Mouse (Mus musculus): Measurements from ENCODE around the gene Snx29. TPM values are rescaled to one million over a fixed set of nuclear protein-coding genes. Genes with fewer than 3 reads are reported as not detected.
"Not testable (repeated sequence)": the region's sequence is repeated elsewhere in the genome, so short reads cannot be mapped to it uniquely, and the experiment has no call there.

Gene Snx29
- polyA plus RNA-seq, 1 experiment from 2014 or later: 19.2 TPM

DNA sequence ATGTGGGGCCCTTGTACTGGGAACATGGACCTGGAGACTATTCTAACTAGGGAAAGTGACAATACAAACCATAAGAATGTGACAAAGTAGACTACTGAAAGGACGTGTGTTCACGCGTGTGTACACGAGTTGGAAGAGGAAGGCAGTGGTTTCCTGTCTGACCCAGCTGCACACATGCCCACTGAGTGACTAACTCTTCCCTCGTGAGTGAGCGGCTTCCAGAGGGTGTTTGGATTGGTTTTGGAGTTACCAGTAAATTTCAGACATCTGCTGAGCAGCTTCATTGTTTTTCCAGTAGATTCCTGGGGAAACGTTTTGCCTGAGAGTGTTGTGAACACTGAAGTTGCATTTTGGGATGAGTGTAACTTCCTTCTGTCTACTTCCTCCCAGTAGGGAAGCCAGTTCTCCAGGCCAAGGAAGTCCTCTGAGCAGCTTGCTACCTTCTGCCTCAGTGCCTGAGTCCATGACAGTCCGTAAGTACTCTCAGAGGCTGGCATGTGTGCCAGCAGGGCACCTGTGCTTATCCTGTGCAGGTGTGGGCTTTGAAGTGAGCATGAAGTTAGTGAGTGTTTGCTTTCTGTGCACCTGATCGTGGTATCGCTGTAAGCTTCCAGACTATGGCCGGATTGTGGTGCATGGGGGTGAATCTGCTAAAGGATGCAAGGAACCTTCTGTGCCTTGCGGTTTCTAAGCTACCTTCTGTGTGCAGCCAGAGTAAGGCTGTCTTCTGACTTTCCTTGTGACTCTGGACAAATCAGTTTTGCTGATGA lies 97.8 kb downstream of the Snx29 start:
- no peaks in the 10 kb centered on the region for H3K4me1 ChIP-seq
- H3K9me3 ChIP-seq (replicated peaks): no peaks in the 10 kb centered on the region
- H3K27ac ChIP-seq: no peak overlapping the region
- H3K4me3 ChIP-seq: no peak overlapping the region
- ATAC-seq (ENCODE audit: low FRiP score): no peak
- H3K4me2 ChIP-seq (replicated peaks): no peak overlapping the region
- 86% methylated on average over 12 of the region's 12 CpGs for WGBS
- no peaks in the 10 kb centered on the region for H3K27me3 ChIP-seq
- no peak overlapping the region for H3K9ac ChIP-seq
- peaks cover 10% of the 10 kb centered on the region; the same call in 1 of the 2 replicates for H3K36me3 ChIP-seq

DNA sequence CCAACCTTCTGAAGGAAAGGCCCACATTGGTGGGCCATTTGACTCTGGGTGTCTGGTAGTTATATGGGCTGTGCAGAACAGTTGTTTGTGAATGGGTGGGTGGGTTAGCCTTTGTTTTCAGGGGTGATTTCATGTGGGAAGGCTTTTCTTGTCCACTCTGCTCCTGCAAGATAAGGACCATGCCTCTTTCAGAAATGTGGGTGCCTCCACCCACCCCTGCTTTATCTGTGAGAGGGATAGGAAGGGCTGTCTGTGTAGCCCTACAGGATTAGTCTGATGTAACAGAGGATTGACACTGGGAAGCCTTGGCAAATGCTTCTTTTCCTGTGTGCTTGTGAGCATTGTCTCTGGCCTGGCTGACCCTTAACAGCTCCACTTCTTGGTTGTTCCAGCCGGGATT lies 99.5 kb downstream of the Snx29 start:
- H3K27me3 ChIP-seq: no peaks in the 10 kb centered on the region
- H3K9ac ChIP-seq: no peak overlapping the region
- no peak overlapping the region for H3K4me2 ChIP-seq (replicated peaks)
- H3K4me1 ChIP-seq: no peaks in the 10 kb centered on the region
- no peak overlapping the region for H3K27ac ChIP-seq
- WGBS: 81% methylated on average over 1 of the region's 1 CpGs
- H3K9me3 ChIP-seq (replicated peaks): no peaks in the 10 kb centered on the region
- no peak overlapping the region for H3K4me3 ChIP-seq
- peaks cover 10% of the 10 kb centered on the region; the same call in 1 of the 2 replicates for H3K36me3 ChIP-seq
- ATAC-seq (ENCODE audit: low FRiP score): no peak

DNA sequence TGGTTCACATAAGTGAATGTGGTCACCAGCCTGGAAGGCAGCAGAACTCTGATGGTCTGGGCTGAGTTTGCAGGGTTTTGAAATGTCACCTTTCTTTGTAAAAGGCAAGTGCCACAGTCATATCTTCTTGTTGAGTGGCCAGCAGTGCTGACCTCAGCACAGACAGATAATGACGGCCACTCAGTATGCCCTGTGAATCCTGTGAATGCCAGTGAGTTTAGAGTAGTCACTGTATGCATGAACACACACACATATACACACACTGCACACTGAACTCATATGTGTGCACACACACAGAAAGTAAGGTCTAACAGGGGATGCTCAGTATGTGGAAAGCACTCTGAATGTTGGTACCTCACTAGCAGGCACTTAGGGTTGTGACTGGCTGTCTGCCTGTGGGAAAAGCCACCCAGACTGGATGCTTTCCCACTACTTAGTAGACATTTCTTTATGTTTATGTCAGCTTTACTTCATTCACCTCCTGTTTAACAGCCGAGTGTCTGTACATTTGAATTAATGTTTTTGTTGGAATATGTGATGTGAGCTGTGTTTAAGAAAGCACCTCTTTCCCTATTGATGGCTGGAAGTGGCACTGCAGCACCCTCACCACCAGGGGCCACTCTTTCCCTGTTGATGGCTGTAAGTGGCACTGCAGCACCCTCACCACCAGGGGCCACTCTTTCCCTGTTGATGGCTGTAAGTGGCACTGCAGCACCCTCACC lies 100.3 kb downstream of the Snx29 start:
- Histone ChIP-seq H3K9me3 (replicated peaks) (no peaks in the 10 kb centered on the region), H3K4me1 (no peaks in the 10 kb centered on the region), H3K4me2 (replicated peaks) (no peak overlapping the region), H3K27me3 (no peaks in the 10 kb centered on the region), H3K9ac (no peak overlapping the region), H3K36me3 (peaks cover 10% of the 10 kb centered on the region; the same call in 1 of the 2 replicates), H3K4me3 (no peak overlapping the region), H3K27ac (no peak overlapping the region)
- WGBS: 89% methylated on average over 2 of the region's 2 CpGs
- ATAC-seq (ENCODE audit: low FRiP score): no peak

DNA sequence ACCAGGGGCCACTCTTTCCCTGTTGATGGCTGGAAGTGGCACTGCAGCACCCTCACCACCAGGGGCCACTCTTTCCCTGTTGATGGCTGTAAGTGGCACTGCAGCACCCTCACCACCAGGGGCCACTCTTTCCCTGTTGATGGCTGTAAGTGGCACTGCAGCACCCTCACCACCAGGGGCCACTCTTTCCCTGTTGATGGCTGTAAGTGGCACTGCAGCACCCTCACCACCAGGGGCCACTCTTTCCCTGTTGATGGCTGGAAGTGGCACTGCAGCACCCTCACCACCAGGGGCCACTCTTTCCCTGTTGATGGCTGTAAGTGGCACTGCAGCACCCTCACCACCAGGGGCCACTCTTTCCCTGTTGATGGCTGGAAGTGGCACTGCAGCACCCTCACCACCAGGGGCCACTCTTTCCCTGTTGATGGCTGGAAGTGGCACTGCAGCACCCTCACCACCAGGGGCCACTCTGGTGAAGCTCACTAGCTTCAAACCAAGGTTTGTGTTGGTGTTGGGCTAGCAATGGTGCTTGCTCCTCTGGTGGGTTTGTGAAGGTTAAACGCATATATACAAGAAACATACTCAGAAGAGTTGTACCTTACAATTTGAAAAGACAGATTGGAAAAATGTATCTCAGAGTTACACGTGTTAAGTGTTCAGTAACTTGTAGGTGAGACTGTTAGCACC lies 101.0 kb downstream of the Snx29 start:
- not testable (repeated sequence) for H3K27ac ChIP-seq; H3K4me3 ChIP-seq; H3K9ac ChIP-seq; ATAC-seq (ENCODE audit: low FRiP score); H3K27me3 ChIP-seq; H3K4me1 ChIP-seq; H3K4me2 ChIP-seq (replicated peaks); H3K9me3 ChIP-seq (replicated peaks)
- peaks cover 10% of the 10 kb centered on the region; the same call in 1 of the 2 replicates for H3K36me3 ChIP-seq
- 98% methylated on average over 2 of the region's 2 CpGs for WGBS

DNA sequence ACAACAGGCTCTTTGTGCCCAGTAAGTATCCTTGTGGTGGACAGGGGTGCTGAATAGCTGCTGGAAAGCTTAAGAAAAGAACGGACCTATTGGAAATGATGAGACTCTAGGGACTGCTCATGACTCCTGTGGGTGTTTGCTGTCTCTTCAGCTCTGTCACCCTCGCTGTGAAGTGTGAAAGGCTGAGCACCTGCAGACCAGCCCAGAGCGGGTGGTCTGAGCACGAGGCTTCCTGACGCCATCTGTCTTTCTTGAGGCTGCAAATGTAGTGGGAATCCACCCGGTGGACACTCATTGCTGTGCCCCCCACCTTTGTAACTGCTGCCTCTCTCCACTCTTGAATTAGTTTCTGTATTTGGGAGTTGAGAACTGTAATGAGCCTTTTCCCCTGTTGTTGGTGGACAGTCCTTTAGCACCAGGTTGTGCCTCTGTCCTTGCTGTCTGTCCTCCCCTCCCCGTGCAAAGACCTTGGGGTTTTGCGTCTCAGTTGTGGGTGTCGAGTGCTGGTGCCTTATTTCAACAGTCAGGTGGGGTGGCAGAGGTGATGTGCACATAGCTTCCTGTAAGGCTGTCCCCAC lies 101.9 kb downstream of the Snx29 start:
- Histone ChIP-seq H3K9ac (no peak overlapping the region), H3K4me2 (replicated peaks) (no peak overlapping the region), H3K9me3 (replicated peaks) (no peaks in the 10 kb centered on the region), H3K27ac (no peak overlapping the region), H3K36me3 (peaks cover 7% of the 10 kb centered on the region; the same call in 1 of the 2 replicates), H3K27me3 (no peaks in the 10 kb centered on the region), H3K4me3 (no peak overlapping the region), H3K4me1 (no peaks in the 10 kb centered on the region; the same call in 1 of the 2 replicates)
- 89% methylated on average over 9 of the region's 9 CpGs for WGBS
- no peak for ATAC-seq (ENCODE audit: low FRiP score)

DNA sequence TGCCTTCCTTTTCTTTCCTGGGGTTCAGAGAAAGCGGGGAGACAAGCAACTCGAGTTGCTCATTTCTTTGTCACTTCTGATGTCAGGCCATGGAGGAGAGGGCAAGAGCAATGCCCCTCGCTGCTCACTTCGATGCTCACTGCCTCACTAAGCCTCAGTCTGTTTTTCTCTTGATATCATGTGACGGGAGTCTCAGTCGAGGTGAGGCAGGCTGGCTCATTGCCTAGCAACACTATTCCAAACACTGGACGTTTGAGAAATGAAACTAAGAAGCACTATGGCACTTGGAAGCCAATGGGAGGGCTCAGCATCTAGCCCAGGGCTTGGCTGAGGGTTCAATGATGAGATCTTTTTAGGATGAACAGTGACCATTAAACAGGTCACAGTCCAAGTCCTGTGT lies 102.6 kb downstream of the Snx29 start:
- Histone ChIP-seq H3K4me2 (replicated peaks) (no peak overlapping the region), H3K27ac (no peak overlapping the region), H3K4me3 (no peak overlapping the region), H3K4me1 (no peaks in the 10 kb centered on the region; the same call in 1 of the 2 replicates), H3K36me3 (peaks cover 7% of the 10 kb centered on the region; the same call in 1 of the 2 replicates), H3K27me3 (no peaks in the 10 kb centered on the region), H3K9ac (no peak overlapping the region), H3K9me3 (replicated peaks) (no peaks in the 10 kb centered on the region)
- 69% methylated on average over 7 of the region's 7 CpGs for WGBS
- ATAC-seq (ENCODE audit: low FRiP score): no peak

DNA sequence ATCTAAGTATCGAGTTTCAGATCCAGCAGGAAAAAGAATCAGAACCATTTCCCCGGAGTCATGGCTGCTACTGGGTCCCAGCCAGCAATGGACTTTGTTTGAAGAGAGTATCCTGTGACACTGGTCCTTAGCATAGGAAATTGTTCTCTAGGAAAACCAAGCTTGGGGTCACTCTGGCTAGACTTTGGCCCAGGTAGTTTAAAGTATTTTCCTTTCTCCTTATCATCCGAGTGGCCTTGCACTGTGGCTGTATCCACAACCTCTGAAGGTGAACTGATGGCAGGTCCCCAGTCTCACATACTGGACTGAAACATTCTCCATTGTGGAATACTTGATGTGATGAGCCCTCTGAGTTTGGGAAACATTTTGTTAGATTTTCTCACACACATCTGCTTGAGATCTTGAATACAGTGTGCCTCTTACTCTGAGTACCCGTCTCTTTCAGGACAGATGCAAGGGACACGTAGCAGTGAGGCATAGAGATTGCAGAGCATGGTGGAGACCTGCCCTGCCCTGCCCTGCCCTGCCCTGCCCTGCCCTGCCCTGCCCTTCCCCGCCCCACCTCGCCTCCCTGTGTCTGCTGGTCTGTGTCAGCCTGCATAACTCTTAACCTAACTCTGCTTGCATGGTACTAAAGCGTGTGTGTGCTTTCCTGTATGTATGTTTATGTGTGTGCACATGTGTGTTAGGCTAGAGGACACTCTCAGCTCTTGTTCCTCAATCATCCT lies 104.3 kb downstream of the Snx29 start:
- no peaks in the 10 kb centered on the region for H3K9me3 ChIP-seq (replicated peaks)
- no peak overlapping the region for H3K27ac ChIP-seq
- no peaks in the 10 kb centered on the region for H3K27me3 ChIP-seq
- H3K4me3 ChIP-seq: no peak overlapping the region
- ATAC-seq (ENCODE audit: low FRiP score): no peak
- peaks cover 7% of the 10 kb centered on the region; the same call in 1 of the 2 replicates for H3K36me3 ChIP-seq
- WGBS: 78% methylated on average over 8 of the region's 8 CpGs
- H3K4me2 ChIP-seq (replicated peaks): no peak overlapping the region
- no peak overlapping the region for H3K9ac ChIP-seq
- H3K4me1 ChIP-seq: no peaks in the 10 kb centered on the region; the same call in 1 of the 2 replicates

DNA sequence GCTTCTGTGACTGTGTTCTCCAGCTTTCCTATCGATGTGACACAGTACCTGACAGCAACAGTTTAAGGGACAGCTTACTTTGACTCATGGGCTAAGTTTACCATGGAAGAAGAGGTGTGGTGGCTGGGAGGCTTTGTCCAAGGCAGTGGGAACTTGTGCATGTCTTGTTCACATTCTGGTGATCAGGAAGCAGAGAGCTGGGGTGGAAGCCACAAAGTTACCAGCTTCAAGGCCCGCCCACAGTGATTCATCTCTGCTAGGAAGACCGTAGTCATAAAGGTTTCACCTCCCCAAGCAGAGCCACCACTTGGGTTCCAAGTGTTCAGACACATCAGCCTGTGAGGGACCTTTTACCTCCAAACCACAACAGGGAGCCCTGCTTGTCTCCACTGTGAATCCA lies 107.1 kb downstream of the Snx29 start:
- Histone ChIP-seq H3K36me3 (peaks cover 3% of the 10 kb centered on the region; the same call in 1 of the 2 replicates), H3K4me2 (replicated peaks) (no peak overlapping the region), H3K9me3 (replicated peaks) (no peaks in the 10 kb centered on the region), H3K4me3 (no peak overlapping the region), H3K27ac (no peak overlapping the region), H3K4me1 (no peaks in the 10 kb centered on the region; the same call in 1 of the 2 replicates), H3K9ac (no peak overlapping the region), H3K27me3 (no peaks in the 10 kb centered on the region)
- ATAC-seq (ENCODE audit: low FRiP score): no peak
- 92% methylated on average over 3 of the region's 3 CpGs for WGBS

DNA sequence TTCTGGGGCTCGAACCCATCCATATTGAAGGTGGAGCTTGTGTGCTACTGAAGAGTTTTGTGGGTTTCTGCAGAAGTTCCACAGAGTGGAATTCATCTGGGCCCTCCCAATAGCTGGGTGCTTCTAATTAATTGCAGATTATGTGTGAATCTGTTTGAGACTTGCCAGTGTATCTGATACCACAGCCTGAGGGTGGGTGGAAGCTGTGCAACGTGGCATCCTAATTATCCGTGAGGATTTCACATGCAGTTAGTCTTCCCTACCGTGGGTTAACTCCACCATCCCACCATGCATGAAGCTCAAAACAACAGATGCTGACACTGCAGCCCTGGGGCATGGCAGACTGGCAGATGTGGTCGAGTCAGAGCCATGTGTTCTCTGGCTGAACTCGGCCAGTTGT lies 107.8 kb downstream of the Snx29 start:
- ATAC-seq (ENCODE audit: low FRiP score): no peak
- H3K4me1 ChIP-seq: no peaks in the 10 kb centered on the region; the same call in 1 of the 2 replicates
- H3K27ac ChIP-seq: no peak overlapping the region
- H3K9ac ChIP-seq: no peak overlapping the region
- H3K36me3 ChIP-seq: peaks cover 3% of the 10 kb centered on the region; the same call in 1 of the 2 replicates
- 71% methylated on average over 6 of the region's 6 CpGs for WGBS
- no peaks in the 10 kb centered on the region for H3K9me3 ChIP-seq (replicated peaks)
- H3K27me3 ChIP-seq: no peaks in the 10 kb centered on the region
- H3K4me3 ChIP-seq: no peak overlapping the region
- no peak overlapping the region for H3K4me2 ChIP-seq (replicated peaks)

DNA sequence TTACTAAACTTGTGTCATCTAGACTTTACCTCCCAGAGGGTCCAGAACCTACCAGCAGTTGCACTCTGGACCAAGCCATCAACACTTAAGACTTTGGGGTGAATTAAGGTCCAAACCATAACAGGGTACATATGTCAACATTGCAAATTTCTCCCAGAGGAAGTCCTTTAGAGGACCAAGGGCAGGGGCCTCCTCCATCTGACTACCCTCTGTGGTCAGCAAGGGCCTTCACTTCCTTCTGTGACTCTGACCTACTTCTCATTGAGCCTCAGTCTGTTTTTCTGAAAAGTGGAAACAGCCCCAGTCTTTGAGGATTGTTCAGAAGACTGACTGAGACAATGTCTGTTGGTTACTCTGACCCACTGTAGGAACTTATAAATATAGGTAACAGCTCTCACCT lies 111.1 kb downstream of the Snx29 start:
- no peak for ATAC-seq (ENCODE audit: low FRiP score)
- Histone ChIP-seq H3K4me3 (no peak overlapping the region), H3K4me2 (replicated peaks) (no peak overlapping the region), H3K27ac (no peak overlapping the region), H3K36me3 (peaks cover 3% of the 10 kb centered on the region; the same call in 1 of the 2 replicates), H3K9ac (no peak overlapping the region), H3K27me3 (no peaks in the 10 kb centered on the region), H3K9me3 (replicated peaks) (no peaks in the 10 kb centered on the region), H3K4me1 (no peaks in the 10 kb centered on the region)

DNA sequence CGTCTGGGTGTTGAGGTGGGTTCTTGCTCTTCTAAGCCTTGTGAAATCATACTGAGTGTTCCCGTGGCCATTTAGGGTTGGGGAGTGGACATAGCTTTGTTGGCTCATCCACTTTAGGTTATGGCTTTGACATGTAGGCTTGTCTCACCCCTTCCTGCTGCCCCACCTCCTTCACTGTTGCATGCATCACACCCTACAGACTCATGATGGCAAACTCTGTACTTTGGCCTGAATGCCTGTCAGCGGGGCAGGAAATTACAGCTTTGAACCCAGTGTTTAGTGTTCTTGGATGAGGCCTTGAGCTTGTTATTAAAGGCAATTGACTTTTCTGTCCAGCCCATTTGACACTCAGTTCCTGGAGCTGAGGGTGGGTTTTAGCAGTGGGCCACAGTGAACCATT lies 114.9 kb downstream of the Snx29 start:
- no peak overlapping the region for H3K9ac ChIP-seq
- no peak overlapping the region for H3K4me3 ChIP-seq
- H3K27ac ChIP-seq: no peak overlapping the region
- no peaks in the 10 kb centered on the region for H3K27me3 ChIP-seq
- H3K4me2 ChIP-seq (replicated peaks): no peak overlapping the region
- ATAC-seq (ENCODE audit: low FRiP score): no peak
- 87% methylated on average over 3 of the region's 3 CpGs for WGBS
- H3K9me3 ChIP-seq (replicated peaks): no peaks in the 10 kb centered on the region
- H3K36me3 ChIP-seq: no peaks in the 10 kb centered on the region
- no peaks in the 10 kb centered on the region for H3K4me1 ChIP-seq
